Mouse (Mus musculus): Measurements from ENCODE around the gene Tbc1d1.
A peak's percentile ranks its signal among the peaks of the same experiment; 100 is the strongest.

Gene Tbc1d1

GRCm38 (mm10) chr5:64210817-64211216 is 54.7 kb downstream of the Tbc1d1 start:
- DNase-seq = no peak

DNA sequence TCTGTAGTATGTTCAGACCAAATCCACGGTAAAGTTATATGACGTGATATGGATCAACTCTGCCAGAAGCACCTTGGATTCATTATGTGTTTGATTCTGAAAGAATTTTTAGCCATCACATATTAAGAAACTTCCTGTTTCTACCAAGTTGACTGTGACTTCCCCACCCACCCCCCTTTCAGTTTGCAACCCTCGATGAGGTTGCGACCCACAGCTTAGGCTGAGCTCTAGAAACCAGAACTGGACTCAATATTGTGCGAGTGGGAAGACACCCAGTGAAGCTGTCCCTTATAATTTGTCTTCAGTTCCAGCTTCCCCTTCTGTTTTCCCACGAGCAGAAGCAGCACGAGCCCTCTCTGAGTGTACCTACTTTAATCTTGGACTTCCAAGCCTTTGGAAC is 55.2 kb downstream of the Tbc1d1 start:
- no peak for DNase-seq

DNA sequence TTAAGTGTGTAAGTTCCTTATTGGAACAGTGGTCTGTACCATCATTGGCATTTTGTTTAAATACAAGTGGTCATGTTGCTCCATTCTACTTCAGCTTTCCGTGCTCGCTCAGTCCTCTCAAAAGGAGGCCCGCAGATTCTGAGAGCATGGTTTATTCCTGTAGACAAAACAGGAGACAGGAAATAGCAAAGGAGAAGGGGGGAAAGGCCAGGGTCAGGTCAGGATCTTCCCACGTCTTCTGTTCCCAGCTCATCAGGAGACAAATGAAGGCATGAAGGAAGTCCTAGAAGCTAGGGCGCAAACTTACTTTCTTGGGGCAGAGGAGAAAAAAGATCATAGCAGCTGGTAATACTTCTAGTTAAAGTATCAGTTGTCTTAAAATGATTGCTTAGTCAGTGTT is 56.1 kb downstream of the Tbc1d1 start:
- peak; percentile 65 for DNase-seq

- no peak for DNase-seq
Measured at GRCm38 (mm10) chr5:64212619-64213018, 56.5 kb downstream of the Tbc1d1 start.

DNA sequence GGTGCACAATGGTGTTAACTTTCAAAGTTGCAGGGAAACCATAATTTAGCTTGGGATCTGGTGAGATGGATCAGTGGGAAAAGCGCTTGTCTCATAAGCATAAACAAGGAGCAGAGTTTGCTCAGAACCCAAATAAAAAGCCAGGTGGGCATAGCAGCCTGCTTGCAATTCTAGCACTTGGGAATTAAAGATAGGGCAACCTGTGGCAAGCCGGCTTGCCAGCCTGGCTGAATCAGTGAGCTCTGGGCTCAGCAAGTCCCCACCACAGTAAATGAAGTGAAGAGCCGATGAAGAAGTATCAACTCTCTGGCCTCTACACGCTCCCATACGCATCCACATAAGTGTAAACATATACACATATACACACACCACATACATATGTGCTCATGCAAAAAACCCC is 59.7 kb downstream of the Tbc1d1 start:
- no peak for DNase-seq

- DNase-seq = no peak
Measured at GRCm38 (mm10) chr5:64216326-64216725, 60.2 kb downstream of the Tbc1d1 start.

GRCm38 (mm10) chr5:64217256-64217655 is 61.2 kb downstream of the Tbc1d1 start:
- no peak for DNase-seq

- peak; percentile 81 for DNase-seq
Measured at GRCm38 (mm10) chr5:64217816-64218602, 61.9 kb downstream of the Tbc1d1 start.

- DNase-seq = no peak
Measured at GRCm38 (mm10) chr5:64218603-64218999, 62.5 kb downstream of the Tbc1d1 start.

GRCm38 (mm10) chr5:64220776-64221175 is 64.7 kb downstream of the Tbc1d1 start:
- no peak for DNase-seq

DNA sequence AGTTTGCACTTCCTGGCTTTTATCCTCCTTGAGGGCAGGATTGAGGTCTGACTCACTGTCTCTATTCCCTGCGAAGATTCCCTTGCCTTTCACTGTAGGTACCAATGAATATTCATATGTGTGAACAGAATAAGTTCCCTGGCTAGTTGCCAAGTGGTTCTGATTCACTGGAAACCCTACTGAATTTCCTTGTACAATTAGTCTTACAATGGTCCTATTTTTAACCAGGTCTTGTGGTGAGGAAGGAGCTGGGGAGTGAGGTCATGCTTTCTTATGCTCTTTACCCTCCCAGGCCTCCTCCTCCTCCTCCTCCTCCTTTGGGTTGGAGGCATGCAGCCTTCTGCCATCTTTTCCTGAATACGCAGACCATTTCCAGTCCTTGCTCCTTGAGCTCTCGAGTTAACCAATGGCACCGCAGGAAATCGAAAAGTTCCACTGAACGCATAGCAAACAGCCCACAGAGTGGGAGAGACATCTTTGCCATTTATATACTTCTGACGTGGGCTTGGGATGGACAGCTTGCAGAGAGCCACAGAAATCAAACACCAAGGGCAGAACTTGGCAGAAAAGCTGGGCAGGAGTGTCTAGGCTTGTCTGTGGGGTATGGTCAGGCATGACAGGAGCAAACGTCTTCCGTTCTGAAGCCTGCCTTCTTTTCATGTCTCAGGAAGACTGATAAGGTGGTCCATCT is 68.8 kb downstream of the Tbc1d1 start:
- peak; percentile 44 for DNase-seq

GRCm38 (mm10) chr5:64228252-64228651 is 72.1 kb downstream of the Tbc1d1 start:
- no peak for DNase-seq

GRCm38 (mm10) chr5:64229336-64229866 is 73.3 kb downstream of the Tbc1d1 start:
- no peak for DNase-seq

DNA sequence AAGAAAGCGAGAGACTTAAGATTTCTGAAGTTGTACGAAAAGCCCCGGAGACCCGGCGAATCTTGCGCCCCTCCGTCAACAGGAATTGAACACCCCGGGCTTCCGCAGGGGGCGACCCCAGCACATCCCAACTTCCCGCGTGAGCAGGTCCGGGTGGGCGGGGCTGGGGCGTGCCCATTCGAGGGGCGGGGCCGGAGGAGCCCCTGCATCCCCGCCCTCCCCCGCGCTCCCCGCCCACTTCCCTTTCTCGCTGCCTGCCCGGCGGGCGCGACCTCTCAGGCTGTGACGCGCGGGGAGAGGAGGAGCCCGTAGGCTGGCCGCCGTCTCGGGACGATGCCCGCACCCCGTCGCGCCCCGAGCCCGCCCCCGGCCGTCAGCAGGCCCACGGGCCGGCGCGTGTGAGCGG is 74.0 kb downstream of the Tbc1d1 start:
- peak; percentile 97 for DNase-seq

- DNase-seq = peak; percentile 53
Measured at GRCm38 (mm10) chr5:64230507-64231041, 74.5 kb downstream of the Tbc1d1 start.

DNA sequence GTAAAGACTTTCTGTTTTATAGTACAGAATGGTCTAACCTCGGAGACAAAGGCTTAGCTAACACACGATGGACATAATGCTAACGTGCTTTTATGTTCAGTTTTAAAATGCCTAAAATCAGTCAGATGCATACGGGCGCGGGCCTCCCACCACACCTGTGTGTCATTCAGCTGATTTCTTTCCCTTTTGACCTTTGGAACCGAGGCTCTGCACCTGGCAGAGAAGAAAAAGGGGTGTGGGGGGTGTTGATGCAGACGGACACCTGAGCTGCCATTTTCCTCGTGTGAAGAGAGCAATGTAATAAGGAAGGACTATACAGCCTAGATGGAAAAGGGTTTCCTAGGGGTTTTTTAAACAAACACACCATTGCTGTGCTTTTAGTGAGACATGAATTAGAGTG is 76.8 kb downstream of the Tbc1d1 start:
- DNase-seq = no peak

- DNase-seq = no peak
Measured at GRCm38 (mm10) chr5:64234269-64234985, 78.3 kb downstream of the Tbc1d1 start.

- no peak for DNase-seq
Measured at GRCm38 (mm10) chr5:64235250-64235649, 79.1 kb downstream of the Tbc1d1 start.

- no peak for DNase-seq
Measured at GRCm38 (mm10) chr5:64236561-64236960, 80.5 kb downstream of the Tbc1d1 start.

- no peak for DNase-seq
Measured at GRCm38 (mm10) chr5:64237263-64237662, 81.2 kb downstream of the Tbc1d1 start.

DNA sequence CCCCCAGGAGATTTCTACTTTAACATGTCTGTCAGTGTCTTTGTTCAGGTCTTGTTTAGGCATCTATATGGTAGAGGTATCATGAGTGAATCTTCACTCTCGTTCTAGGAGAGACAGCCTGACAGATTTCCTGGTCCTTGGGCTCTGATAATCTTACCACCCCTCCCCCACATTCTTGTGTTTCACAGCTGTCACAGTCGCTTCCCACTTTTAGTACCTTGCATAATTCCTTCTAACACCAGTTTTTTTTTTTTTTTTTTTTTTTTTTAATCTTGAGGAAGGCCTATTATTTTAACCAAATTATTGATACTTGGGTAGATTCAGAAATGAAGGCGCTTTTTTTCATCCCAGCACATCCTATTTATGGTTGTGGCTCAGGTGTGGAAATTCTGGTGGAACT is 81.6 kb downstream of the Tbc1d1 start:
- DNase-seq = no peak

GRCm38 (mm10) chr5:64238894-64239652 is 83.0 kb downstream of the Tbc1d1 start:
- no peak for DNase-seq
